10 mouse cellular contexts compared by ENCODE assay signal in the genomic region with DNA sequence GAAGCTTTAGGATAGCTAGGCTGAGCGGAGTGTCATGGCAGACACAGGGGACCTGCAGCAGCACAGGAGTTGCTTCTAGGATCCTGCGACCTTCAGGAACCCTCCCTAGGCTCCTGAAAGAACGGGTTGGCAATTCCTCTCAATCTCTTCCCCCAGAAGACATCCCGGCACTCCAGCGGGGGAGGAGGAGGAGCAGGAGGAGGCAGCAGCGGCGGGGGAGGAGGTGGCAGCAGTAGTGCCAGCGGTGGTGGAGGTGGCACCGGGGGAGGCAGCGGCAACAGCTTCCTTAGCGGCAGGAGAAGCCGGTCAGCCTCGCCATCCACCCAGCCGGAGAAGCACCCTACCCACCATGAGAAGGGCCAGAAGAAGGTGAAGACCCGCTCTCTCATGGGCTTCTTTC. TPM values are rescaled to one million over a fixed set of nuclear protein-coding genes. Genes with fewer than 3 reads are reported as not detected.
DNase-seq lines count a peak whose midpoint lies in the region; ATAC-seq and TF ChIP-seq lines count a peak whose summit lies in the region.
"Had no signal": no experiment of that assay in that cellular context is flagged by ENCODE, and none has a peak within 500 bp of the region (broad histone marks: within the 10 kb centered on the region; RNA-seq: fewer than 3 reads in every experiment).

No protein-coding gene starts in this region.

- H3K4me1 ChIP-seq in heart, adult 2 months (ENCODE audit: control insufficient read depth, insufficient read depth, low read length) = peaks cover 2% of the 10 kb centered on the region
- H3K4me1 ChIP-seq in limb, embryonic 12.5 days (replicated peaks) = peaks cover 30% of the 10 kb centered on the region
- peaks cover 53% of the 10 kb centered on the region for H3K4me1 ChIP-seq in limb, embryonic 10.5 days
- H3K4me1 ChIP-seq in embryonic facial prominence, embryonic 13.5 days = peaks cover 41% of the 10 kb centered on the region
- H3K4me1 ChIP-seq in midbrain, postnatal 0 days (ENCODE audit: insufficient read depth, low read length) = no peaks in the 10 kb centered on the region

- no peaks in the 10 kb centered on the region; the same call in 1 of the 2 replicates for H3K36me3 ChIP-seq in heart, adult 2 months (ENCODE audit: control insufficient read depth, insufficient read depth, low read length)
- peaks cover 91% of the 10 kb centered on the region for H3K36me3 ChIP-seq in limb, embryonic 12.5 days
- peaks cover 96% of the 10 kb centered on the region for H3K36me3 ChIP-seq in limb, embryonic 10.5 days
- peaks cover 90% of the 10 kb centered on the region for H3K36me3 ChIP-seq in embryonic facial prominence, embryonic 13.5 days
- peaks cover 42% of the 10 kb centered on the region for H3K36me3 ChIP-seq in midbrain, postnatal 0 days (ENCODE audit: insufficient read depth, low read length)
- H3K36me3 ChIP-seq: liver, embryonic 15.5 days had no signal

- no peak for ATAC-seq in limb, embryonic 12.5 days (ENCODE audit: insufficient number of reproducible peaks, insufficient read depth, low FRiP score, low TSS enrichment, low read depth)
- ATAC-seq in embryonic facial prominence, embryonic 13.5 days (ENCODE audit: insufficient number of reproducible peaks, insufficient read depth, low FRiP score, low TSS enrichment, low read depth) = no peak
- no peak for ATAC-seq in midbrain, postnatal 0 days (ENCODE audit: low FRiP score)

- DNase-seq in heart, adult 2 months = peak in 1 of 2 experiments; percentile 42
- no peak for DNase-seq in heart, postnatal 4 days
- DNase-seq in limb, embryonic 10.5 days (ENCODE audit: low spot score) = no peak
- no peak for DNase-seq in midbrain, postnatal 0 days (ENCODE audit: low spot score)
- DNase-seq in spleen, adult 18-20 months = no peak
- no peak for DNase-seq in frontal cortex, postnatal 14 days (ENCODE audit: low spot score in 2 of 2)

- H3K79me2 ChIP-seq in heart, adult 2 months (replicated peaks; ENCODE audit: control insufficient read depth, insufficient read depth, low read length) = no peaks in the 10 kb centered on the region; the same call in 1 of the 2 replicates

- H3K27me3 ChIP-seq in heart, adult 2 months (ENCODE audit: control insufficient read depth, insufficient read depth, low read length) = no peaks in the 10 kb centered on the region
- no peaks in the 10 kb centered on the region for H3K27me3 ChIP-seq in limb, embryonic 12.5 days
- H3K27me3 ChIP-seq in limb, embryonic 10.5 days (ENCODE audit: low read depth, poor library complexity, severe bottlenecking) = 0 out of 2 replicates have a peak, but pooled peaks cover 3% of the 10 kb centered on the region
- no peaks in the 10 kb centered on the region for H3K27me3 ChIP-seq in embryonic facial prominence, embryonic 13.5 days
- no peaks in the 10 kb centered on the region for H3K27me3 ChIP-seq in midbrain, postnatal 0 days (ENCODE audit: insufficient read depth, low read length)
- H3K27me3 ChIP-seq: CH12.LX had no signal

- H3K4me2 ChIP-seq in limb, embryonic 12.5 days = no peak overlapping the region
- no peak overlapping the region for H3K4me2 ChIP-seq in embryonic facial prominence, embryonic 13.5 days
- no peak overlapping the region for H3K4me2 ChIP-seq in midbrain, postnatal 0 days (ENCODE audit: low read depth, low read length, poor library complexity, severe bottlenecking)
- H3K4me2 ChIP-seq: liver, embryonic 15.5 days had no signal

- TF ChIP-seq EP300 in heart, adult 2 months (IDR thresholded peaks at IDR 0.05; ENCODE audit: insufficient read depth, low read depth, low read length) = no peak

- H3K4me3 ChIP-seq in heart, adult 2 months = 0 out of 2 replicates have a peak overlapping the region, but pooled peaks have one; percentile 11
- no peak overlapping the region for H3K4me3 ChIP-seq in limb, embryonic 12.5 days (replicated peaks)
- H3K4me3 ChIP-seq in limb, embryonic 10.5 days = no peak overlapping the region
- H3K4me3 ChIP-seq in embryonic facial prominence, embryonic 13.5 days = no peak overlapping the region
- no peak overlapping the region for H3K4me3 ChIP-seq in midbrain, postnatal 0 days (ENCODE audit: low read depth, low read length)
- H3K4me3 ChIP-seq: liver, embryonic 15.5 days had no signal

- TF ChIP-seq POLR2A in heart, adult 2 months (IDR thresholded peaks at IDR 0.05; ENCODE audit: insufficient read depth, low read depth, low read length) = no peak

- H3K27ac ChIP-seq in heart, adult 2 months = peak overlapping the region; percentile 75
- no peak overlapping the region for H3K27ac ChIP-seq in limb, embryonic 12.5 days
- no peak overlapping the region for H3K27ac ChIP-seq in limb, embryonic 10.5 days
- H3K27ac ChIP-seq in embryonic facial prominence, embryonic 13.5 days = peak overlapping the region; percentile 22; the same call in 1 of the 2 replicates
- no peak overlapping the region for H3K27ac ChIP-seq in midbrain, postnatal 0 days (ENCODE audit: low read depth, low read length)
- H3K27ac ChIP-seq: liver, embryonic 15.5 days had no signal

- no peaks in the 10 kb centered on the region for H3K9me3 ChIP-seq in limb, embryonic 12.5 days
- no peaks in the 10 kb centered on the region for H3K9me3 ChIP-seq in limb, embryonic 10.5 days (replicated peaks)
- no peaks in the 10 kb centered on the region for H3K9me3 ChIP-seq in embryonic facial prominence, embryonic 13.5 days
- no peaks in the 10 kb centered on the region for H3K9me3 ChIP-seq in midbrain, postnatal 0 days (ENCODE audit: low read length)
- H3K9me3 ChIP-seq: liver, embryonic 15.5 days had no signal

- WGBS in heart, adult 2 months = 35% methylated on average over 15 of the region's 15 CpGs
- 68% methylated on average over 15 of the region's 15 CpGs for WGBS in limb, embryonic 12.5 days
- WGBS in limb, embryonic 10.5 days = 63% methylated on average over 15 of the region's 15 CpGs
- 51% methylated on average over 15 of the region's 15 CpGs for WGBS in embryonic facial prominence, embryonic 13.5 days
- WGBS in midbrain, postnatal 0 days = 52% methylated on average over 15 of the region's 15 CpGs

- TF ChIP-seq CTCF in heart, adult 2 months (IDR thresholded peaks at IDR 0.05) = no peak
- TF ChIP-seq CTCF in midbrain, postnatal 0 days (IDR thresholded peaks at IDR 0.05) = no peak

- H3K9ac ChIP-seq in heart, adult 2 months (ENCODE audit: low read depth, low read length) = no peak overlapping the region
- 0 out of 2 replicates have a peak overlapping the region, but pooled peaks have one; percentile 27 for H3K9ac ChIP-seq in limb, embryonic 12.5 days (replicated peaks)
- H3K9ac ChIP-seq in embryonic facial prominence, embryonic 13.5 days = peak overlapping the region; percentile 37; the same call in 1 of the 2 replicates
- peak overlapping the region; percentile 14; the same call in 1 of the 2 replicates for H3K9ac ChIP-seq in midbrain, postnatal 0 days (replicated peaks; ENCODE audit: low read length, poor library complexity, severe bottlenecking)
- H3K9ac ChIP-seq: liver, embryonic 15.5 days had no signal

- intact Hi-C loops in heart, adult 2 months (cut with DNase I) = no loop called here

RNA-seq across cellular contexts. Expression of gene Mllt6, which starts 6.1 kb away (rescaled TPM):
- 10 to 100 TPM; 67.1 to 72.5 TPM for total RNA-seq in heart, adult 2 months (2021)
- 37.9 and 46.2 TPM in 2 replicates for polyA plus RNA-seq in heart, adult 2 months (2012; rRNA removed)
- 10 to 100 TPM; 50.2 to 51.1 TPM for total RNA-seq in heart, postnatal 4 days (2021)
- 2.8 and 2.9 TPM in 2 replicates for polyA plus RNA-seq in limb, embryonic 12.5 days (2016; fragmentation: Nextera tagmentation; extraction: Ambion mirVana)
- polyA plus RNA-seq in limb, embryonic 10.5 days (2016; fragmentation: Nextera tagmentation; extraction: Ambion mirVana) = 2.5 TPM in 2 replicates
- polyA plus RNA-seq in embryonic facial prominence, embryonic 13.5 days (2015; fragmentation: Nextera tagmentation; extraction: Ambion mirVana) = 3.1 and 3.3 TPM in 2 replicates
- total RNA-seq in midbrain, postnatal 0 days (2014; rRNA removed) = 43.9 and 52.8 TPM in 2 replicates
- polyA plus RNA-seq in midbrain, postnatal 0 days (2015; fragmentation: Nextera tagmentation; extraction: Ambion mirVana) = 1.5 and 1.7 TPM in 2 replicates

RNA-seq across cellular contexts. Expression of gene Cisd3, which starts 16.4 kb away (rescaled TPM):
- 100 to 1,000 TPM; 130 to 137 TPM for total RNA-seq in heart, adult 2 months (2021)
- 82.7 and 106 TPM in 2 replicates for polyA plus RNA-seq in heart, adult 2 months (2012; rRNA removed)
- 10 to 100 TPM; 96.7 to 98.0 TPM for total RNA-seq in heart, postnatal 4 days (2021)
- polyA plus RNA-seq in limb, embryonic 12.5 days (2016; fragmentation: Nextera tagmentation; extraction: Ambion mirVana) = 10.0 and 11.3 TPM in 2 replicates
- polyA plus RNA-seq in limb, embryonic 10.5 days (2016; fragmentation: Nextera tagmentation; extraction: Ambion mirVana) = 9.4 and 15.3 TPM in 2 replicates
- 12.5 and 13.4 TPM in 2 replicates for polyA plus RNA-seq in embryonic facial prominence, embryonic 13.5 days (2015; fragmentation: Nextera tagmentation; extraction: Ambion mirVana)
- 13.3 and 27.0 TPM in 2 replicates for total RNA-seq in midbrain, postnatal 0 days (2014; rRNA removed)
- polyA plus RNA-seq in midbrain, postnatal 0 days (2015; fragmentation: Nextera tagmentation; extraction: Ambion mirVana) = 41.5 and 45.1 TPM in 2 replicates

RNA-seq across cellular contexts. Expression of gene Pcgf2, which starts 31.0 kb away (rescaled TPM):
- 1 to 10 TPM; 4.1 to 5.6 TPM for total RNA-seq in heart, adult 2 months (2021)
- 9.5 and 17.8 TPM in 2 replicates for polyA plus RNA-seq in heart, adult 2 months (2012; rRNA removed)
- 10 to 100 TPM; 31.3 to 31.8 TPM for total RNA-seq in heart, postnatal 4 days (2021)
- 20.2 and 20.3 TPM in 2 replicates for polyA plus RNA-seq in limb, embryonic 12.5 days (2016; fragmentation: Nextera tagmentation; extraction: Ambion mirVana)
- 21.0 and 21.5 TPM in 2 replicates for polyA plus RNA-seq in limb, embryonic 10.5 days (2016; fragmentation: Nextera tagmentation; extraction: Ambion mirVana)
- 17.2 and 20.9 TPM in 2 replicates for polyA plus RNA-seq in embryonic facial prominence, embryonic 13.5 days (2015; fragmentation: Nextera tagmentation; extraction: Ambion mirVana)
- 16.0 and 19.6 TPM in 2 replicates for total RNA-seq in midbrain, postnatal 0 days (2014; rRNA removed)
- polyA plus RNA-seq in midbrain, postnatal 0 days (2015; fragmentation: Nextera tagmentation; extraction: Ambion mirVana) = 14.2 and 16.7 TPM in 2 replicates

RNA-seq across cellular contexts. Expression of gene Psmb3, which starts 33.9 kb away (rescaled TPM):
- 100 to 1,000 TPM; 135 to 139 TPM for total RNA-seq in heart, adult 2 months (2021)
- 273 and 314 TPM in 2 replicates for polyA plus RNA-seq in heart, adult 2 months (2012; rRNA removed)
- 100 to 1,000 TPM; 186 to 196 TPM for total RNA-seq in heart, postnatal 4 days (2021)
- polyA plus RNA-seq in limb, embryonic 12.5 days (2016; fragmentation: Nextera tagmentation; extraction: Ambion mirVana) = 481 TPM in 2 replicates
- 626 and 675 TPM in 2 replicates for polyA plus RNA-seq in limb, embryonic 10.5 days (2016; fragmentation: Nextera tagmentation; extraction: Ambion mirVana)
- polyA plus RNA-seq in embryonic facial prominence, embryonic 13.5 days (2015; fragmentation: Nextera tagmentation; extraction: Ambion mirVana) = 443 and 487 TPM in 2 replicates
- total RNA-seq in midbrain, postnatal 0 days (2014; rRNA removed) = 386 and 449 TPM in 2 replicates
- polyA plus RNA-seq in midbrain, postnatal 0 days (2015; fragmentation: Nextera tagmentation; extraction: Ambion mirVana) = 473 and 491 TPM in 2 replicates

RNA-seq across cellular contexts. Expression of gene Epop, which starts 39.8 kb away (rescaled TPM):
- total RNA-seq in heart, adult 2 months (2021) = 1 to 10 TPM; 1.4 to 2.6 TPM
- polyA plus RNA-seq in heart, adult 2 months (2012; rRNA removed) = 0.44 and 0.61 TPM in 2 replicates
- total RNA-seq in heart, postnatal 4 days (2021) = 1 to 10 TPM; 1.4 TPM
- polyA plus RNA-seq in limb, embryonic 12.5 days (2016; fragmentation: Nextera tagmentation; extraction: Ambion mirVana) = 16.4 and 16.9 TPM in 2 replicates
- polyA plus RNA-seq in limb, embryonic 10.5 days (2016; fragmentation: Nextera tagmentation; extraction: Ambion mirVana) = 16.1 and 23.8 TPM in 2 replicates
- 4.3 and 7.2 TPM in 2 replicates for polyA plus RNA-seq in embryonic facial prominence, embryonic 13.5 days (2015; fragmentation: Nextera tagmentation; extraction: Ambion mirVana)
- total RNA-seq in midbrain, postnatal 0 days (2014; rRNA removed) = 5.0 and 8.4 TPM in 2 replicates
- 1.5 and 1.6 TPM in 2 replicates for polyA plus RNA-seq in midbrain, postnatal 0 days (2015; fragmentation: Nextera tagmentation; extraction: Ambion mirVana)

Comparison
In these comparisons a context has a peak if more than half of its experiments do, and no peak if none do; other contexts are left out.
1. H3K27ac ChIP-seq: peak in heart, adult 2 months (single experiment) and embryonic facial prominence, embryonic 13.5 days (single experiment); none in limb, embryonic 12.5 days (single experiment), limb, embryonic 10.5 days (single experiment) and midbrain, postnatal 0 days (single experiment).